Mouse (Mus musculus): ENCODE measurements around the gene Clic1.
"Not testable (repeated sequence)": the region's sequence is repeated elsewhere in the genome, so short reads cannot be mapped to it uniquely, and the experiment has no call there.

Gene Clic1

DNA sequence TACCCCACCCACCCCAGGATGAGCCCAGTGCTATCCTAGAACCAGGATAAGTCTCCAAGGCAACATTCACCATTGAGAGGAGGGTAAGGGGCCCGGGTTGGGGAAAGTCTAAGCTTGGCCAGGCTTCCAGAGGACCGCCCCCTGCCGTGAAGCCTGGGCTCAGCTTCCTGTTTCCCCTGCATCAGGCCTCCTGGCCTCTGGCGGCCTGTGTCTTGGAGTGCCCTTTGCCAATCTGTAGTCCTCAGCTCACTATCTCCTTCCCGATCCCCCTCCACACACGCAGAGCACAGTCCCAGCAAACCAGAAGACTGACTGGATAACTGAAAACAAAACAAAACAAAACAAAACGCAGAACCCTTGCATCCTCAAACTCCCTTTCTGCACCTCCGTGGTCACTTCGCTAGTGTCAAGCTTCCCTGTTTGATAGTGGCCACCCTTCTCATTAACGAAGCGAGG, at the start of gene Clic1:
Gene Clic1, plus strand, starts transcription at position 406 of the 456 bp plus-strand sequence.
- peak; percentile 77 for DNase-seq (ENCODE audit: extremely low read depth, low read depth)

DNA sequence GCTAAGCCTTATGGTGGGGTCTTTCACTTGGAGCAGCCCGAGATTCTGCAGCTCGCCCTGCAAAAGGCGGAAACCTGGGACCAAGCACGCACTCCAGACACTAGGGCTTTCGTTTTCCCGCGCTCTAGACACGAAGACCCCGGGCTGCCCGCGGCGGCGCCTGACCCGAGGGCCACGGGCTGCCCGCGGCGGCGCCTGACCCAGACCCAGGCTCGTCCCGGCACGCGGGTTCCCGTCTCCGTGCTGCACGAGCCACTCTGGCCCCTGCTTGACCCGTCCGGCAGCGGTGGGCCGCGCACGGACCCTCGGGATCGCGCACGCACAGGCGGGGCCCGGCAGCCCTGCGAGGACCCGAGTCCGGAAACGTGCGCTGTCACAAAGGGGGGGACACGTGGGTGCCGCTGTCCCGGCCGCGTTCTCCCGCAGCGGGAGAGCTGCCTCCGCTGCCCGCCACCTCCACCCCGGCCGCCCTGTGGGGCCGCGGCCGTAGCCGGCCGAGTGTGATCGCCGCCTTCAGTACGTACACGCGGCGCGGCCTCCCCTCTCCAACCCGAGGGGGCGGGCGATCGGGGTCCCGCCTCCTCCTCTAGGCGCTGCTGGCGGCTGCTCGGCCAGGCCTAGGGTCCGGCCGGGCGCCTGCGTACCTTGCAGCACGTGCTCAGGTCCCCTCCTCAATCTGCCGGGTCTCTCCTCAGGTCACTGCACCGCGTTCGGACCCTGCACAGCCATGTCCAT, 48.9 kb upstream of the Clic1 start, which contains the start of gene Vars:
Gene Vars, plus strand, starts transcription at position 271 of the 735 bp plus-strand sequence.
- no peak for DNase-seq (ENCODE audit: extremely low read depth, low read depth)

DNA sequence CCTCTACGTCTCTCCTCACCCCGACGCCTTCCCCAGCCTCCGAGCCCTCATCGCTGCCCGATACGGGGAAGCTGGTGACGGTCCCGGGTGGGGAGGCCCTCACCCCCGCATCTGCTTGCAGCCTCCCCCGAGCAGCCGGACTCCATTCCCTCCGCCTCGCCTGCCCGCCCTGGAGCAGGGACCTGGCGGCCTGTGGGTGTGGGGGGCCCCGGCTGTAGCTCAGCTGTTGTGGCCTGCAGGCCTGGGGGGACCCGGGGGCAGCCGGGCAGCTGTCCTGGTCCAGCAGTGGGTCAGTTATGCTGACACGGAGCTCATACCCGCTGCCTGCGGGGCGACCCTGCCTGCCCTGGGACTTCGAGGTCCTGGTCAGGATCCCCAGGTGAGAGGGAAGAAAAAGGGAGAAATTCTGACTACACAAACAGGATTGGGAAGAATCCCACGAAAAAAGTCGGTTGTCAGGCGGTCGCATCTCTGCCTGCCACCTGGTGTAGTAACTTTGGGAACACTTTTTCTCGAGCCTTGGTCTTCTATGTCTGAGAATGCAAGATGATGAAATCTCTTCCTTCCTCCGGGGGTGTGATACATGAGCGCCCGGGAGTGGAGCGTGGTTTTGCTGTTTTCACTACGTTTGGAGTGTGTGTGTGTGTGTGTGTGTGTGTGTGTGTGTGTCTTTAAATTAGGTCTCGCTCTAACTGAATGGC, 48.2 kb upstream of the Clic1 start:
- no peak for DNase-seq (ENCODE audit: extremely low read depth, low read depth)

DNA sequence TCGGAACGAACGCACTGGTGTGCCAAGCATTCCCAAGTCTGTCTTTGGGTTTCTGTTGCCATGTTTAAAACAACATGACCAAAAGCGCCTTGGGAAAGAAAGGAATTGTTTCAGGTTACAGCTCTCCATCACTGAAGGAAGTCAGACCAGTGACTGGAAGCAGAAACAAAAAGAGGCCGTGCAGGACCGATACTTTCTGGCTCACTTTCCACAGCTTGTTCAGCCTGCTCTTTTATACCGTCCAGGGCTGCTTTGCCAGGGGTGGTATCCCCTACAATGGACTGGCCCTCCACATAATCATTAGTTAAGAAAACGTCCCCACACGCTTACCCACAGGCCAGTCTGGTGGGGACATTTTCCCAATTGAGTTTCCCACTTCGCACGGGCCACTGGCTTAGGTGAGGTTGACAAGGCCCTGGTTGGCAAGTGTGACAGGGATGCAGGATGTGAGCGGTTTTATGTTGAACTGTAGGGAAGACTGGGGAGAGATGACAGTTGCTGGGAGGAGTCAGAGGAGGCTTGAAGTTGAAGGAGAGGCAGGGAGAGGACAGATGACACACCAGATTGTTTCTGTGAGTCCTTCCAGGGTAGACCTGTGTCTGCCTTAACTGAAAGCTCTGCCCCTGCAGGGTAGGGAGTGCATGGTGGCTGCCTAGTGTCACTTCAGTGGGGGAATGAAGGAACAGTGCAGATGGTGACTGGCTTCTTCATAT, 47.5 kb upstream of the Clic1 start:
- DNase-seq (ENCODE audit: extremely low read depth, low read depth): no peak

DNA sequence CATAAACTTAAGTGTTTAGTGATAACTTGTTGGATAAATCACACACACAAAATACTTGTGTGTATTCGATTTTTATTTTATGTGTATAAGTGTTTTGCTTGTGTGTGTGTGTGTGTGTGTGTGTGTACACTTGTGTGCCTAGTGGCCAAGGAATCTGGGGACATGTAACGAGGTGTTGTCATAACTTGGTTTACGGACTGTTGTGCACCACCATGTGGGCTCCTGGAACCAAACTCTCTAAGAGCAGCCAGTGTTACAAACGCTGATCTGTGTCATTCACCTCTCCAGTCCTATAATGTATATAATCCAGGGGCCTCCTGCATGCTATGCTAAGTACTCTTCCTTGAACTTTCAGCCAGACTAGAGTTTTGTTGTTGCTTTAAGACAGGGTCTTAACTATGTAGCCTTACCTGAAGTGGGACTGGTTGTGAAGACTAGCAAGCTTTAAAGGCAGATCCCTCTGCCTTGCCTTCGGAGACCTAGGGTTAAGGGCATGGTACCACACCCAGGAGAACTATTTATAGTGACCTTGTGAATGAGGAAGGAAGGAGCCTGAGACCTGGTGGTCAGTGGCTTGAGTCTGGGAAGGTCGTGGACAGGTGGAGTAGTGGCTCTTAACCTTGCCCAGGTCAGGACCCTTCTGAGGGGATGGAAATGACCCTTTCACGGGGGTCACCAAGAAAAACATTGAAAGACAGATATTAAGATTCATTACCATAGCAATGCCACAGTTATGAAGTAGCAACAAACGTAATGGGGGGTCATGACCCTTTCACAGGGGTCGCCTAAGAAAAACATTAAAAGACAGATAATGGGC, 46.5 kb upstream of the Clic1 start:
- no peak for DNase-seq (ENCODE audit: extremely low read depth, low read depth)

DNA sequence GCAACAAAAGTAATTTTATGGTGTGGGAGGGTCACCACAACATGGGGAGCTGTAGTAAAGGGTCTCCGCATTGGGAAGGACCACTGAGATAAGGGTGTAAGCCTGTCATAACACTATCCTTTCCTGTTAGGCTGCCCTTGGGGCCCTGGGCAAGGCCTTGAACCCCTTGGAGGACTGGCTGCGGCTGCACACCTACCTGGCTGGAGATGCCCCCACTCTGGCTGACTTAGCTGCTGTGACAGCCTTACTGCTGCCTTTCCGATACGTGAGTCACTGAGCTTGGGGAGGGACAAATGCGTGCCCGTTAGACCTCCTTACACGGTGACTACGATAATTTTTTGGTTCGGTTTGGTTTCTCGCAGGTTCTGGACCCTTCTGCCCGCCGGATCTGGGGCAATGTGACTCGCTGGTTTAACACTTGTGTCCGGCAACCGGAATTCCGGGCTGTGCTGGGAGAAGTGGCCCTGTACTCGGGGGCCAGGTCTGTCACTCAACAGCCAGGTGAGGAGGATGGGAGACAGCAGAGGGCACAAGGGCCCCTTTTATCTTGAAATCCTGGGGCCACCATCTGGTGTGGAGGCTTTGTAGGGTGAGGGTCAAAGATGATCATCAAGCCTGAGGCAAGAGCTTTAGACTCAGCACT, 45.6 kb upstream of the Clic1 start:
- no peak for DNase-seq (ENCODE audit: extremely low read depth, low read depth)

DNA sequence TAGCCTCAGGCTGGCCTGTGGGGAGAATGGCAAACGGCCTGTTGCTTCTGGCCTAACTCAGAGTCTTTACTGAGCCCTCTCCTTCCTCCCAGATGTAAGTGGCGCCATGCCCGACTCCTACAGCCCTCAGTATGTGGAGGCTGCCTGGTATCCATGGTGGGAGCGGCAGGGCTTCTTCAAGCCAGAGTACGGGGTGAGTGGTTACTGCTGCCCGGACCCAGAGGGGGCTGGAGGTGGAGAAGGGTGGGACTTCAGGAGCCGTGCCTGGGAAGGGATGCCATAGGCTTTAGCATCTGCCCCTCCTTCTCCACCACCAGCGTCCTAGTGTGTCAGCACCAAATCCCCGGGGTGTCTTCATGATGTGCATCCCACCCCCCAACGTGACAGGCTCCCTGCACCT, 44.6 kb upstream of the Clic1 start:
- no peak for DNase-seq (ENCODE audit: extremely low read depth, low read depth)

DNA sequence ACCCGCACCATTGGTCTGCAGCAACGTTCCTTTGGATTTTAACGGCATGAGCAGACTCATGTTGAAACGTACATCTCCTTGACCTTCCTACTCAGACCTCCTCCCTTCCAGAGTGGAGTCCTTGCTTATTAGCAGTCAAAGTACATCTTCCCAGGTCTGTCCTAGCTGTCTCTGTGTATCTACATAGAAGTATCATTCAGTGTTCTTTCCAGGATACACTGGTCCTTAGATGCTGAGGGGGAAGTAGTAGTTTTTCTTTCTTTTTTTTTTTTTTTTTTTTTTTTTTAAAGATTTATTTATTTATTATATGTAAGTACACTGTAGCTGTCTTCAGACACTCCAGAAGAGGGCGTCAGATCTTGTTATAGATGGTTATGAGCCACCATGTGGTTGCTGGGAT, 43.9 kb upstream of the Clic1 start:
- DNase-seq (ENCODE audit: extremely low read depth, low read depth): not testable (repeated sequence)

DNA sequence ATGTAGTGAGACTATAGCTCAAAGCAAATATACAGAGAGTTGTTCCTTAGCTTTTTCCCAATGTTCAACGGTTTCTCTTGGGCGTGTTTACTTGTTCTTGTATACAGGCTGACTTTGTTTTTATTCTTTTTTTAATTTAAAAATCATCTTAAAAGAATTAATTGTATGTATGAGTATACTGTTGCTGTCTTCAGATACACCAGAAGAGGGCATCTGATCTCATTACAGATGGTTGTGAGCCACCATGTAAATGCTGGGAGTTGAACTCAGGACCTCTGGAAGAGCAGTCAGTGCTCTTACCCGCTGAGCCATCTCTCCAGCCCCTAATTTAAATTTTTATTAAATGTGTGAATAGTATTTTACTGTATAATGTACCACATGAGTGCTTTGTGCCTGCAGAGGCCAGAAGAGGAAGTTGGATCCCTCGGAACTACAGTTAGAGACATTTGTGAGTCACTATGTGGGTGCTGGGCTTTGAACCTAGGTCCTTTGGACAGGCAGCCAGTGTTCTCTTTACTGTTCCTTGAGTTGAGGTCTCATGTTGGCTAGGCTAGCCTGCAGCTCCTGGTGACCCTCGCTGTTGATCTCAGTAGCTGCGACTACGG, 42.3 kb upstream of the Clic1 start:
- no peak for DNase-seq (ENCODE audit: extremely low read depth, low read depth)

DNA sequence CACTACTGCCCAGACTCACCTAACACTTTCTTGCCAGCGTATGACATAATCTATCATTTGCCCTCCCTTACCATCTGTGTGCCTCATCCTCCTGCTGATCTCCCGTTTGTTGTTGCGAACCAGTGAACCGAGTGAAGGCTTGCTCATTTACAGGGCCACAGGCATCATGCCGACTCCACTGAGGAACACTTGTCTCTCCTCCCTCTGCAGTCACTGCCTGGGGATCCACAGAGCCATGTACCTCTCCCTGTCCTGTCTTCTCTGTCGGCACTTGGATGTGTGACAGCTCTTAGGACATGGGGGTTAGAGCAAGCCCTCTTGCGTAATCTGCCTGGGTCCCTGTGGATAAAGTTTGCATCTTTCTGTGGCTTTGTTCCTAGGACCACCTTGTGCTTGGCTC, 40.2 kb upstream of the Clic1 start:
- no peak for DNase-seq (ENCODE audit: extremely low read depth, low read depth)

DNA sequence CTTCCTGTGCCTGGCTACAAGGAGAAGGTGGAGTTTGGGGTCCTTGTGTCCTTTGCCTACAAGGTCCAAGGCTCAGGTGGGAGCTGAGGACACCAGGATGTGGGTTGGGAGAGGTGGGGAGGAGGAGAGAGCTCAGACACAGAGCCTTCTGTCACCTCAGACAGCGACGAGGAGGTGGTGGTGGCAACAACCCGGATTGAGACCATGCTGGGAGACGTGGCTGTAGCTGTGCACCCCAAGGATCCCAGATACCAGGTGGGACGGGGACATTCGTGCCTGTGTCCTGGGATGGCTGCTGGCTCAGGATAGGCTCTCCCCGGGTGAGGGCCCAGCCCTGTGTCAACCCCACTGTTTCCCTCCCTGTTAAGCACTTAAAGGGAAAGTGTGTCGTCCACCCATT, 38.3 kb upstream of the Clic1 start:
- no peak for DNase-seq (ENCODE audit: extremely low read depth, low read depth)

DNA sequence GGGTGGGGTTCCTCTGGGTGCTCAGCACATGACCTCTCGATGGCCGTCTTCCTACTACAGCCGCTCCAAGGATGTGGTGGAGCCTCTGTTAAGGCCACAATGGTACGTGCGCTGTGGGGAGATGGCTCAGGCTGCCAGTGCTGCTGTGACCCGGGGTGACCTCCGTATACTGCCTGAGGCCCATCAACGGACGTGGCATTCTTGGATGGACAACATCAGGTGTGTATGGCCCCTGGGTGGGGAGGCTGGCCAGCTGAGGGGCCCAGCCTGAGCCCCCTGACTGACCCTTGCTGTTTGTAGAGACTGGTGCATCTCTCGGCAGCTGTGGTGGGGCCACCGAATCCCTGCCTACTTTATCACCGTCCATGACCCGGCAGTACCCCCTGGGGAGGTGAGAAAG, 37.3 kb upstream of the Clic1 start:
- no peak for DNase-seq (ENCODE audit: extremely low read depth, low read depth)

DNA sequence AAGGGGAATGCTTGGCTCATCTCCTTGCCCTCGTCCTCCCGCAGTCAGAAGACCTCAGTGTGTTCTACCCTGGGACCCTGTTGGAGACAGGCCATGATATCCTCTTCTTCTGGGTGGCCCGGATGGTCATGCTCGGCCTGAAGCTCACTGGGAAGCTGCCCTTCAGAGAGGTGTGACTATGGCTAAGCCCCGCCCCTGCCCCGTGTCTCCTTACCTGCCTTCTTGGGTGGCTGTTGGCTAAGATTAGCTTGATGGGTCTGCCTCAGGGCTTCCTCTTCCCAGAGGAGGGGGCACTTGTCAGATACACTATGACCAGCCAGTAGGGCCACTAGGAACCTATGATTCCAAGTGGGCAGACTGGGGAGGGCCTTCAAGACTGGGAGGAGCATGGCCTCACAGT, 36.5 kb upstream of the Clic1 start:
- no peak for DNase-seq (ENCODE audit: extremely low read depth, low read depth)

DNA sequence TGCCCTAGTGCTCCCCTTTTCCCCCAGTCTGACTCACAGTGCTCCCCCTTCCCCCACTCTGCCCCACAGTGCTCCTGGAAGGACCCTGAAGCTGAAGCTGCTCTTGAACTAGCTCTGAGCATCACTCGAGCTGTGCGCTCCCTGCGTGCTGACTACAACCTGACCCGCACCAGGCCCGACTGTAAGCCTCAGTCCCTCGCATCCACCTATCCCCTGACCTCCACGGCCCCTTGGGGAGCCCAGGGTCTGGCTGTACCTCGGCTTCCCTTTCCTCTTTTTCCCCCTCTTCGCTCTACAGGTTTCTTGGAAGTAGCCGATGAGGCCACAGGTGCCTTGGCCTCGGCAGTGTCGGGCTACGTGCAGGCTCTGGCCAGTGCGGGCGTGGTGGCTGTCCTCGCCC, 34.5 kb upstream of the Clic1 start:
- DNase-seq (ENCODE audit: extremely low read depth, low read depth): no peak

DNA sequence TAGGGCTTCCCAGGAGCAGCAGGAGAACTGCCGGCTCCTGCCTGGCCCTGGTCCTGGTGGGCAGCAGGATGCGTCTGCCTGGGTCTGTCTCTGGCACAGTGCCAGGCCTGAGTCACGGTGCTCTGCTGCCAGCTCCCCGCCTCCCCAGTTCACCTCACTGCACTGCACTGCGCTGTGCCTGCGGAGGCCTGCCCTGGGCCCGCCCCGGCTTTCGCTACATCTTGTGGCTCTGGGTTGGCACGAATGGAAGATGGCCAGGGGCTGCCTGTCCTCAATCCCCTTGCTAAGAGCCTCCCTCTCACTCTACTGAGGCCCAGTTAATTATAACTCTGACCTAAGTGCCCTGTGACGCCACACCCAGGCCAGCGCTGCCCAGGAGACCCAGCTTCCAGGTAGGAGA, 33.4 kb upstream of the Clic1 start, which contains the start of gene Vwa7:
Gene Vwa7, plus strand, starts transcription at position 204 of the 400 bp plus-strand sequence.
- DNase-seq (ENCODE audit: extremely low read depth, low read depth): no peak

DNA sequence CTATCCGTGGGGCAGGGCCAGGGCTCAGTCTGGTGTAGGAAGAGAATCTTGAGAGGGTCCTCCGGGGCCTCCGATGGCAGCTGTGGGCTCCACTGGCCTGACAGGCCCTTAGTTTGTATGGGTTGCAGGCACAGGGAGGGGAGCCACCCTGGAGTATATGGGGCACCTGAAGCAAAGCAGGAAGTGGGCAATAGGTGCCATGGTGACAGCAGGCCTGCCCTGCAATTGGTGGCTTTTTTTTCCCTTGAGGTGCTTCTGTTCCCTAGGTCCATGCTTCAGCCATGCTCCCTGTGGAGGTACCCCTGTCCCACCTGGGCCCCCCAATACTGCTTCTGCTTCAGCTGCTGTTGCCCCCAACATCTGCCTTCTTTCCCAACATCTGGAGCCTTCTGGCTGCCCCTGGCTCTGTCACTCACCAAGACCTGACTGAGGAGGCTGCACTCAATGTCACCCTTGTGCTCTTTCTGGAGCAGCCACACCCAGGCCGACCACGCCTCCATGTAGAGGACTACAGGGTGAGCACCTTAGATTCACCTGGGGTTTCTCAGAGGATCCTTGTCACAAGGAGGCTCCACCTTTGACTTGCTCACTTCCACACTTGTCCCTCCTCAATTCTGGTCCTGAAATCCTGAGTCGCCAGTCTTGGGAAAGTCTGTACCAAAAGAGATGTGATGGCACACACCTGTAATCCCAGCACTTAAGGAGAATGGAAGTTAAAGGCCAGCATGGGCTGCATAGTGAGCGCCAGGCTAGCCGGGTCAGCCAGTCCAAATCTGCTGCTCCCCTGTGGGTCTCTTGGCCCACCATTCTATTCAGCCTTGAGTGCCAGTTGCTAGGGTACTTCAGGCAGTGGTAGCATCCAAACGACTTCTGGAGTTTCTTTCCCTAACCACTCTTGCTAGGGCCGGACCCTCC, 32.7 kb upstream of the Clic1 start:
- no peak for DNase-seq (ENCODE audit: extremely low read depth, low read depth)

DNA sequence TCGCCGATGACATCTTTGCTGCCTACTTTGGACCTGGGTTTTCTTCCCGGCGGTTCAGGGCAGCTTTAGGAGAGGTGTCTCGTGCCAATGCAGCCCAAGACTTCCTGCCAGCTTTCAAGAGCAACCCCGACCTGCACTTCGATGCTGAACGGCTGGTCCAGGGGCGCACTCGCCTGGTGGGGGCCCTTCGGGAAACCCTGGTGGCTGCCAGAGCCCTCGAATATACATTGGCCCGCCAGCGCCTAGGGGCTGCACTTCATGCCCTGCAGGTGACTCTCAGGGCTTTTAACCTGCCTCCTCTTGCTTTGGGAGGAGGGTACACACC, 32.1 kb upstream of the Clic1 start:
- no peak for DNase-seq (ENCODE audit: extremely low read depth, low read depth)

DNA sequence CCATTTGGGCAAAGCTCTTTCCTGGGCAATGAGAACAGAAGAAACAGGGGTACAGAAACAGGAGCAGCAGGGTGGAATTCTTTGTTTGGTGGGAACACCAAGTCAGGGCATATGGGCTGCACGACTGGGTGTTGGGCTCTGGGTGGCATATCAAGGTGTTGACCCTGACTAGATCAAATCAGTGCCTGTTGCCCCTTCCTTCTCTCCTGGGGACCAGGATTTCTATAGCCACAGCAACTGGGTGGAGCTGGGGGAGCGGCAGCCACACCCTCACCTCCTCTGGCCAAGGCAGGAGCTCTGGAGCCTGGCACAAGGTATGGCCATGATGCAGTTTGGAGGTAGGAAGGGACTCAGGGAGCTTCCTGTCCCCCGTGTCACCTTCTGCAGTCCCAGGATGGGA, 31.6 kb upstream of the Clic1 start:
- DNase-seq (ENCODE audit: extremely low read depth, low read depth): no peak

DNA sequence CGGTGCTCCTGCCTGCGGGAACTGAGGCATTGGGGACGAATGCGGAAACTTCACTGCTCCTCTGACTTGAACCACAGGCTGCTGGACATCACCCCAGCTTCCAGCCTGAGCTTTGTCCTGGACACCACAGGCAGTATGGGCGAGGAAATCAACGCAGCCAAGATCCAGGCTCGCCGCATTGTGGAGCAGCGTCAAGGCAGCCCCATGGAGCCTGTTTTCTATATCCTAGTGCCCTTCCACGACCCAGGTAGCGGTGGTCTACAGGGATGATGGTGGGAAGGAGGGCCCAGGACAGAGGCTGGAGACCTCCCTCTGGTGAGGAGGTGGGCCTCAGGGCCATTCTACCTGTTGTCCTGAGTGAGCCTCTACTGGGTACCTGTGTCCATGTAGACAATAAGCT, 29.9 kb upstream of the Clic1 start:
- DNase-seq (ENCODE audit: extremely low read depth, low read depth): no peak

DNA sequence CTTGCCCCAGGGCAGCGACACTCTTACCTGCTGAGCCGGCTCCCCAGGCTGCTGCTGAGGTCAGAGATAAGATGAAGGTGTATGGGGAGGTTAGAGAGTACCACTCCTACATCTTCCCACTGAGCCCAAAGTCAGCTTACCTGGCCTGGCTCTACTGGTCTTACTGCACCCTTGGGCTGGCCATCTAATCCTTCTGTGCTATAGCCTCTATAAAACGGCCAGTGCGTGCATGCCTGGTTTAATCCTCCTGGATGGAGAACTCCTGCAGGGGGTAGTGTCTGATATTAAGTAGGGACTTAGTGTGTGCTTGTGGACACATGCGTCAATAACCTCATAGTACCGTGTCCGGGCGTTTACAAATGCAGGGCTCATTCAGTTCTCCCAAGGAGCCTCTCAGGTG, 29.2 kb upstream of the Clic1 start:
- no peak for DNase-seq (ENCODE audit: extremely low read depth, low read depth)
